In the genomic region with DNA sequence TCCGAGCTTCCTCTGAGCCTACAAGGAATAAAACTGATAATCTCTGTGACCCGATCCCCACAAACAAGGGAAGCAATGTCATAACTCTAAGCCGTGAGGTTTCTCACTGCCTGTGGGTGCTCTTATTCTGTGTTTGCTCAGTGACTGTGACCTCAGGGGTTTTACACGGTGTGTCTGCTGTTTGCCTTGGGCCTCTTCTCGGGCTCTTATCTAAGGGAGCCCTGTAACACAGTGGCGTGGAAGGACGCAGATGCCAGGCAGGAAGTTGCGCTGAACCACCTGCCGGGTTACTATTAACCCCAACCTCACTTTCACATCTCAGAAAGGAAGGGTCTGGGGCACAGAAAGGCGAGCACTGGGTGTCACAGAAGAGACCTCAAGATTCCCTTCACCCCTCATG, we compare ENCODE assay signal across 9 mouse cellular contexts.
DNase-seq lines count a peak whose midpoint lies in the region; ATAC-seq and TF ChIP-seq lines count a peak whose summit lies in the region.
"Had no signal": no experiment of that assay in that cellular context is flagged by ENCODE, and none has a peak within 500 bp of the region (broad histone marks: within the 10 kb centered on the region; RNA-seq: fewer than 3 reads in every experiment).

No protein-coding gene starts in this region.

- H3K9ac ChIP-seq in heart, embryonic 14.5 days (ENCODE audit: low read length) = peak overlapping the region; percentile 6; the same call in 1 of the 2 replicates
- H3K9ac ChIP-seq in forebrain, embryonic 16.5 days (replicated peaks; ENCODE audit: low read depth, low read length) = no peak overlapping the region

- no peak for DNase-seq in heart, postnatal 25 days (ENCODE audit: low spot score)
- peak; percentile 60 for DNase-seq in G1E (ENCODE audit: low spot score)
- DNase-seq in lung, postnatal 36 days = peak; percentile 62
- no peak for DNase-seq in cerebellum, postnatal 10 days
- DNase-seq in urinary bladder, postnatal 36 days (ENCODE audit: low spot score in 2 of 2) = no peak

- no peak overlapping the region for H3K4me3 ChIP-seq in heart, embryonic 14.5 days (ENCODE audit: control insufficient read depth in 1 of 2, insufficient read depth in 1 of 2, low read depth in 1 of 2, low read length in 2 of 2)
- peak overlapping the region; percentile 39; the same call in 1 of the 2 replicates for H3K4me3 ChIP-seq in G1E (ENCODE audit: low read depth, low read length)
- H3K4me3 ChIP-seq in forebrain, embryonic 16.5 days (replicated peaks; ENCODE audit: low read length) = no peak overlapping the region
- H3K4me3 ChIP-seq: forebrain, embryonic 10.5 days had no signal

- intact Hi-C loops in heart, postnatal 25 days (cut with DNase I) = no loop called here

- peak overlapping the region; percentile 61 to 74 for H3K27ac ChIP-seq in heart, embryonic 14.5 days (replicated peaks in 1 of 2; ENCODE audit: control insufficient read depth in 1 of 2, insufficient read depth in 1 of 2, low read depth in 2 of 2, low read length in 2 of 2)
- no peak overlapping the region for H3K27ac ChIP-seq in forebrain, embryonic 16.5 days (ENCODE audit: low read length)

- no peak for TF ChIP-seq CTCF in G1E (IDR thresholded peaks at IDR 0.05; ENCODE audit: low read depth, low read length)

- H3K4me1 ChIP-seq in heart, embryonic 14.5 days (ENCODE audit: control insufficient read depth in 2 of 2, insufficient read depth in 2 of 2, low read length in 2 of 2) = peaks cover 22 to 33% of the 10 kb centered on the region in 2 experiments
- peaks cover 78% of the 10 kb centered on the region for H3K4me1 ChIP-seq in G1E (ENCODE audit: insufficient read depth, low read depth, low read length)
- H3K4me1 ChIP-seq in forebrain, embryonic 16.5 days (replicated peaks; ENCODE audit: control insufficient read depth, insufficient read depth, low read length) = no peaks in the 10 kb centered on the region

- no peaks in the 10 kb centered on the region for H3K27me3 ChIP-seq in heart, embryonic 14.5 days (ENCODE audit: control insufficient read depth, insufficient read depth, low read length)
- H3K27me3 ChIP-seq in G1E (ENCODE audit: insufficient read depth, low read length) = no peaks in the 10 kb centered on the region
- H3K27me3 ChIP-seq in forebrain, embryonic 16.5 days (replicated peaks; ENCODE audit: control insufficient read depth, insufficient read depth, low read length) = no peaks in the 10 kb centered on the region

- H3K4me2 ChIP-seq in heart, embryonic 14.5 days (ENCODE audit: low read length) = peak overlapping the region; percentile 41
- H3K4me2 ChIP-seq in forebrain, embryonic 16.5 days (ENCODE audit: low read length) = no peak overlapping the region

- 0 out of 2 replicates have a peak, but pooled peaks cover 3% of the 10 kb centered on the region for H3K36me3 ChIP-seq in heart, embryonic 14.5 days (ENCODE audit: control insufficient read depth, insufficient read depth, low read length)
- H3K36me3 ChIP-seq in G1E (replicated peaks) = peaks cover 42% of the 10 kb centered on the region
- H3K36me3 ChIP-seq in forebrain, embryonic 16.5 days (ENCODE audit: control insufficient read depth, insufficient read depth) = no peaks in the 10 kb centered on the region

- ATAC-seq in heart, embryonic 14.5 days (ENCODE audit: insufficient number of reproducible peaks, insufficient read depth, low FRiP score, low read depth) = no peak; the same call in 1 of the 2 replicates
- peak; percentile 66 for ATAC-seq in G1E (ENCODE audit: extremely low read depth, insufficient number of reproducible peaks, low FRiP score, poor library complexity, severe bottlenecking)
- ATAC-seq in inflammation-experienced regulatory T-cells, adult 6 months = peak; percentile 51
- no peak for ATAC-seq in forebrain, embryonic 16.5 days

- no peaks in the 10 kb centered on the region for H3K9me3 ChIP-seq in heart, embryonic 14.5 days (ENCODE audit: control insufficient read depth, low read length)
- 0 out of 2 replicates have a peak, but pooled peaks cover under 1% of the 10 kb centered on the region for H3K9me3 ChIP-seq in G1E (replicated peaks)
- no peaks in the 10 kb centered on the region for H3K9me3 ChIP-seq in forebrain, embryonic 16.5 days (ENCODE audit: control insufficient read depth, low read length)

- 15% methylated on average over 10 of the region's 10 CpGs for WGBS in heart, embryonic 14.5 days
- WGBS in forebrain, embryonic 16.5 days = 85% methylated on average over 10 of the region's 10 CpGs

Comparison
In these comparisons a context has a peak if more than half of its experiments do, and no peak if none do; other contexts are left out.
1. ATAC-seq: peak in G1E (single experiment) and inflammation-experienced regulatory T-cells, adult 6 months (single experiment); none in heart, embryonic 14.5 days (single experiment) and forebrain, embryonic 16.5 days (single experiment).
2. DNase-seq: peak in G1E (single experiment) and lung, postnatal 36 days (single experiment); none in heart, postnatal 25 days (single experiment), cerebellum, postnatal 10 days (0 of 2) and urinary bladder, postnatal 36 days (0 of 2).